Mouse (Mus musculus): Measurements from ENCODE around the gene Ripor1.

DNA sequence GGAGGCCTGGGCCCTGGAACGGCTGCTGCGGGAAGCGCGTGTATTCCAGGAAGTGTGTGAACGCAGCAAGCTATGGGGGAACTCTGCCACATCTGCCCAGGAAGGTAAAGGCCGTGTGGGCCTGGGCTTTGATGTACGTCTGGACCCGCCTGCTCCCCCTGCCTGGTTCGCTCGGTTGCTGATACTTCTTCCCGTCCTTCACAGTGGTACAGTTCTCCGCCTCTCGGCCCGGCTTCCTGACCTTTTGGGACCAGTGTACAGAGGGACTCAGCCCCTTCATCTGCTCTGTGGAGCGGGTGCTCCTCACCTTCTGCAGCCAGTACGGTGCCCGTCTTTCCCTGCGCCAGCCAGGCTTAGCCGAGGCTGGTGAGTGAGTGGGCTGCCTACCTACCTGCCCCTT lies 15.2 kb downstream of the Ripor1 start:
- TF ChIP-seq POLR2A (IDR thresholded peaks at IDR 0.05; ENCODE audit: control insufficient read depth, extremely low read depth, insufficient read depth, low read length, poor library complexity) (no peak), CTCF (IDR thresholded peaks at IDR 0.05; ENCODE audit: borderline replicate concordance, control insufficient read depth, extremely low read depth, insufficient read depth, low read length, poor library complexity) (no peak)
